Mouse (Mus musculus) inflammation-experienced regulatory T-cells, adult 6 months (primary cell): ENCODE measurements around the gene A630076J17Rik. TPM values are rescaled to one million over a fixed set of nuclear protein-coding genes. Genes with fewer than 3 reads are reported as not detected.

Experiments
- ATAC-seq: one replicate; pipeline ENCODE4 v1.8.0; 2017
- polyA plus RNA-seq, 3 experiments: library from polyadenylated mRNA; unstranded; fragments of 100-300 nt; shearing (Covaris generic); gene quantifications; one replicate each; pipeline ENCODE4 v1.2.1; 2017

Gene A630076J17Rik
- polyA plus RNA-seq, 3 experiments from 2014 or later = 0.31 TPM; not detected in 2

DNA sequence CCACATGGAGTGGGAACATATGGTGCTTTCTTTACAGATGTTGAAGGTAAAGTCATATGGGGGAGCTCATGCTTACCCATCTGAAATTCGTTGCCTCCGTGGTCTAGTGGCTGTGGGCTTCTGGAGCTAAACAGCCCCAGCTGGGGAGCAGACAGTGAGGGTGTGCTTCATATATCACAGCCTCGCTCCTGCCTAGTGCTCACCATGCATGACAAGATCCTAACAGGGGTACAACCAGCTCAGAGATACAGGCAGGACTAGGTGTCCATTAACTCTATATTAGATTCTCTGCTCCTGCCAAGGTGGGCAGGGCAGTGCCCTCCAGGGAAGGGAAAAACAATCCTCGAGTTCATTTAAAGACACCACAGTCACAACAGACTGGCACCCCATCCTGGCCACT, 788 bp downstream of the A630076J17Rik start:
- no peak for ATAC-seq

DNA sequence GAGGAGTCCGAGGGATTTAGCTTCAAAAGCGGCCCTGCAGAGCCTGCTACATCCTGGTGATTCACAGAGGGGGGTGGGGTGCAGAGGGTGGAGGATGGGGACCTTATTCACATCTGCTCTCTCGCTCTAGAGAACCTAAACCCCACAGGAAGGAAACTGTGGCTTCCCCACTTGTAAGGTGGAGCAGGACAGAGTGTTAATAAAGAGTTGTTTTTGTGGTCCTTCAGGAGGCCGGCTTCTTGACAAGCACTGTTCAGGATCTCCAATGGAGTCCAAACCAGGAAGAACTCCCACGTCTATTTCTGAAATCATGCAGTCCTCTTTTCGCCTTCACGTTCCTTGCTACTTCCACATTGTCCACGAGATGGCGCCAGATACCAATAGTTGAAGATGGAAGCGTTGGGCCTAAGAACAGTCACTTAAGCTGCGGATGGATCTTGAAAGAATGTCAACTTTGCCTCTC, 3.0 kb downstream of the A630076J17Rik start:
- ATAC-seq = peak; percentile 95

DNA sequence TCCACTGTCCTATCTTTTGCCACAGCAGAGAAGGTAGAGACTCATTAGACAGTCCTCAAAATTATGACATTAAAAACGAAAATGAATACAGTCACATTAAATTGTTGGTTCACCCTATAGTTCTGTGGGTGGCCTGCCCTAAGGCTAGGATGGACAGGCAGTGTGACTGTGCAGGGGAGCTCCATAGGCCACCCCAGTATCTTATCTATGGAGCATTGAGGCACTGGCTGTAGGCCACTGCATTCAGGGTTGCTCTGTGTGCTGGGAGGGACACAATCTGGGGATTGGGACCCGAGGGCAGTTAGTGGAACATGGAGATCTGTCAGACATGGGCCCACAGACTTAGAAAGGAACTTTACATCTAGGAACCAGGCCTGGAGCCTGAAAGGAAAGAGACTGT, 3.5 kb downstream of the A630076J17Rik start:
- ATAC-seq = peak; percentile 5

DNA sequence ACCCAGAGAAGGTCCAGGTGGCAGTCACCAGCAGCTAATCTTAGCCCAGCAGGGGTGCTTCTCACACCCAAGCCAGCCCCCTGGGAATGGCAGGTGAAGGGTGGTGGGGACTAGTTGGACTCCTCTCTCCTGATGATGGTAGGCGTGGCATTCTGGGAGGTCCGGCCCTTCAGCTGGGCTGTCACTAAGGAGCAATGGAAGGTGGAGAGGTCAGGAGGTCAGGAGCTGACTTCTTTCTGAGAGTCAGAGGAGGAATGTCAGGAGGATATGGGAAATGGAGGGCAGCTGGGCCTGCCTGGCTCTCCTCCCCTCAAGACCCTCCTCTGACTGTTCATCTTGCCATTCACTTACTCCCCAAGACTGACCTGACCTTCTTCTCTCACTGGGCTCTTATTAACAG, 7.6 kb downstream of the A630076J17Rik start:
- ATAC-seq = no peak

DNA sequence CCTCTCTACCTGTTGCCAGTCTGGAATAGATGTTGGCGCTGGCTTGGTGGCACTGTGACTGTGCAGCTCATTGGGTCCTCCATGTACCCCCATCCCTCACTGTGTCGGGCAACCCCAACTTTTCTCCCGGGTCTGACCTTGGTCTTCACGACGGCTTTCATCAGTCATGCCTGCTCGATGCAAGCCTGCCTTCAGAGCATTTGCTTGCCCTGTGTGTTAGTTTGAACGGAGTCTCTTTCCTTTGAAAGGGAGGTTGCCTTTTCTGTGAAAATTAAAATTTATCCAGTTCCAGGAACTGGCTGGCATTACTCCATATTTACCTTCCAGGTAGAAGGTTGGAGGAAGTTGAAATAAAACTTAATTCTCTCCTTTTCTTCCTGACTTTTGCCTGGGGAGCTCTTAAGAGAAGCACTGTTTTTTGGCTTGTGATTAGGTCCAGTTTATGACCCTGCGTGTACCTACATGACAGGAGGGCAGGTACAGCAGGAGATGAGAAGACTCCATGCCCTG, 8.1 kb downstream of the A630076J17Rik start:
- no peak for ATAC-seq

DNA sequence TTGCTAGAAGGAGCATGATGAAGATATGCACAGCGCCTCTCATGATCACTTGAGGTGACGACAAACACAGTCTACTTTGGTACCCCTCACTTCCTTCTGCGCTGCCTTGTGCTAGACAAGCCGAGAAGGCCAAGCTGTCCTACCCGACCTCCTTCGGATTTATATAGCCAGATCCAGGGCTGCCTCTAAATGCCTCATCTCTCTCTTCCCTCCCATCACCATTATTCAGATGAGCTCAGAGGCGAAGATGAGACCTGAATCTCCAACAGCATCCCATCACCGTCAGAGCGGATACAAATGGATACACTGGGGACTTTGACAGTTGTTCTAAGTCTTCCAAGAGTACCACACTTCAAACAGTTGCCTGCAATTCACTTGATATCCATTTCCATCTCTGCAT, 9.2 kb downstream of the A630076J17Rik start, which contains the start of gene Prok1:
Gene Prok1, minus strand, starts transcription at position 101 of the 400 bp plus-strand sequence.
- ATAC-seq = no peak

DNA sequence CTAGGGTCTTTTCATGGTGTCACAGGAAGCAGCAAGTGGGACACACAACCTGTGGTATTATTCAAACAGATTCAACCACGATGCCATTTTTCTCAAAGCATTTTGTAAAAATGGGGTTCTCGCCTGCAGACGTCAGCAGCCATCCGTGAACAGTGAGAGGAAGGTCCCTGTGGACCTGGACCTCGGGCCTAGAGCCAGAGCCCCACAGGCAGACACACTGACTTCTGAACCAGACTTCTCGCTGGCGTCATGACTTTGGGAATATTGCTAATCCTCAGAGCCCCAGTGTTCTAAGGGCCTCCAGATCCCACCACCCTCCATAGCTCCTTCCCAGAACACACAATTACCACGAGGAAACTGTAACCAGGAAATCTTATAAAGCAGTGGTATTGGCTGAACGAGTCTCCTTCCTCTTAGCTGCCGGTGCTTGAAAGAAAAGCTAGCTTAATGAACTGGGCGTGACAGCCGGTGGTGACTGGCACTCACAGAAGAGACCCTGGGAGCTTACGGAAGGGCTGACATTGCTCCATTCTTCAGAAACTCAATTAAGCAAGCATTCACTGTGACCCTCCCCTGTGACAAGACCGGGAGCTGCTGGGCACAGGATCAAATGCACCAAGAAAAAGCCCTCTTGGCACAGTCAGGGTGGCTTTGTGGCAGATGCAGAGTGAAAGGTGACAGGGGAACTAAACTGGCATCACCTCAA, 11.1 kb downstream of the A630076J17Rik start:
- ATAC-seq = no peak

DNA sequence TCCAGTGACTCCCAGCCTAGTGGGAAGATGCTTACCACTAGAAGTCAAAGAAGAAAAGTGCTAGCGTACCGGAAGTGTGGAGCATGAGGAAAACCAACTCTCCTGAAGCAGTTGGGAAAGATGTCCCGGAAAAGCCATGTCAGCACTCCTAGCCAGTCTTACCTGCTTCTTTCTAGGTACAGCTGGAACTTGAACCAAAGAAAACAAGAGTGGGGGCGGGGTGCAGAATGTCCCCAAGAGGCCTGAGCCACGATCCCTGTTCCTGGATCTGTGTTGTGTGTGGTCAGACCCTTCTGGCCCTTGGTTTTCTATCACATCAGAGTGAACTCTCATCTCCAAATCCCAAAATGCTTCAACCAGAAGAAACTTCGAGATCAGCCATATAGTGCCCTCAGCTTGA, 16.5 kb downstream of the A630076J17Rik start:
- ATAC-seq = no peak

DNA sequence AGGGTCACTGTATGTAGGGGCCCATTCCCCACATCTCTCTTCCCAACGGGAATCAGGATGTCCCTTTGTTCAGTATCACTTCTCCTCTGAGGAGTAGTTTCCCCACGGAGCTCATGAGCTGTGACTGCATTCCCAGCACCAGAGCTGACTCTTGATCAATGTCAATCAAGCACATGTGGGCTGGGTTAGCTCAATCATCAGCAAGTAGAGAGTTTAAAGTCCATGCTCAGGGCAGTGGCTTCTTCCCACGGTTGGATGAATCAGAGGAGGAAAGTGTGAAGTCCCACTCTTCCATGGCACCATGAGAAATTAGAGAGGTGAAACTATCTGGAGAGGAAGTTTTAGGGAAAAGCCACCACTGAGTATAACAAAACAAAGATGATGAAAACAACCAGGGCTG, 18.6 kb downstream of the A630076J17Rik start:
- no peak for ATAC-seq

DNA sequence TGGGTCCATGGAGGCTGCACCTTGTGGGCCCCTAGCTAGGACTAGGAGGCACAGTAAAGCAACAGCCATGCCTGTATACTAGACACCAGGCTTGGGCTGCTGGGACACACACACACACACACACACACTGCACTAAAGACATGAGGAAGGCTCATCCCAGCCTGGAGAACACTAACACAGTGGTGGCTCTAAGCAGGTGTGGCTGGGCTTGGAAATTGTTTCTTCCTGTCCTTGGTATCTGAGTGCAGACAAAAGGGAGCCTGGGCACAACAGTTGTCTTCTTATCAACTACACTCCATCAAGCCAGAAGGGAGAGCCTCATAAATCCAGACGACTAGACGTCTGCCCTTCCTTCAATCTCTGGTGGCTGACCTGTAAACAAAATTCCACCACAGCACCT, 19.9 kb downstream of the A630076J17Rik start:
- ATAC-seq = no peak

DNA sequence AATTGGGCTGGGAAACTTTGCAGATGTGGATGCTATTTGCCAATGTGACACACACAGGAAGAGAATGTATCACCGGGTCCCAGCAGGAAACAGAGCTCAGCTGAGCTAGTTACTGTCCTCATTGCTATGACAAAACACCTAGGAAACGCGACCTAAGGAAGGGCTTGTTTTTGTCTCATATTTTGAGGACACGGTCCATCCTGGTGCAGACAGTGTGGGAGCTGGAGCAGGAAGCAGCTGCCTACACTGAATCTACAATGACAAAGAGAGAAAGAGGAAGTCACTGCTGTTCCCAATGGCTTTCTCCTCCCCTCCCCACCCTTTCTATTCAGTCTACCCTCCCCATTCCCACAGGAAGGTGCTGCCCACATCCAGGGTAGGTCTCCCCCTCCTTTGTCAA, 21.6 kb downstream of the A630076J17Rik start:
- ATAC-seq = no peak

DNA sequence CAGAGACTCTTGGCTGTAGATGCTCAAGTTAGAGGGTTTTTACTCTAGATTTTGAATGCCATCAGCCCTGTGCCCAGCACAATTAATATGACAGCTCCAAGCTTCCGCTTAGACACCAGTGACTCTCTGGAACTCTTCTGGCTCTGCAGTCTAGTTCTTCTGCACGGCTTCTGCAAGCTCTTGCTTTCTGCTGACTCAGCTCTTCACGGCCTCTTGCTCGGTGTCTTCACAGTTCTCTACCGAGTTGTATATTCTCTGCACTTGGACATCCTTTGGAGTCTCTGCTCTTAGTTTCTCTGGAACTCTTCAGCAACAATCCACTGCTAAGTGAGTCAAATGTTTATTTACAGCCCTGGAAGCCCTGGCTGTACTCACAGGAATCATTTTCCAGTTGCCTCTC, 23.5 kb downstream of the A630076J17Rik start:
- no peak for ATAC-seq

DNA sequence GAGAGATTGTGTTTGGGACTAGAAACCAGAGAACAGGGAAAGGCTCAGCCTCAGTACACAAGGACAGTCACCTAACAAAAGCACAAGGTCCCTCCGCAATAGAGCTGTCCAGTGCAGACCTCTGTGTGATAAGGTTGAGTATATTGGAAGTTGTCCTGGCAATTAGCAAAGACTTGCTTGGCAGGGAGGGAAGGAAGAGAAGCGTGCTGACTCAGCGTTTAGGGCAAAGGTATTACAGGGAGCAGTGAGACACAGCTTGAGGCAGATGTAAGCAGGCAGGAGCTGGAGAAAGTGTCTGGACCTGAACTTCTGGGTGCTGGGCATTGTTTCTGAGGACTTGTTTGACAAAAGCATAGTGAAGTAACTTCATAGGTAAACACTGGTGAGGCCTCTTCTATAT, 25.6 kb downstream of the A630076J17Rik start:
- ATAC-seq = no peak

DNA sequence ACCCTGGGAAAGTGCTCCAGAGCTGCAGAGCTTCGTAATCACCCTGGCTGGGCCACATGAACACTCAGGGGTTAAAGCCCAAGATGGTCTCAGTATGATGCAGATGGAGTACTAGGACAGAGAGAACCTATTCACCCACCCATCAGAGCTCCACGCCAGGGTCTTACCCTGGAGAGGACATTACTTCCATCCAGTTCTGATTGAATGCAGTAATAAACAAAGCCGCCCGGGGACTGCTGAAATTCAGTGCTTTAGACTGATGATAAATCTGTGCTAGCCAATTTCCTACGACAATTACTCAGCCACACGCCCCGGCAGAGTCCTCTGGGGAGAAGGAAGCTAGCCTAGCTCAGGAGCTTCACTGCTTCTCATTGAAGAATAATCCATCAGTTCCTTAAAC, 26.3 kb downstream of the A630076J17Rik start:
- no peak for ATAC-seq

DNA sequence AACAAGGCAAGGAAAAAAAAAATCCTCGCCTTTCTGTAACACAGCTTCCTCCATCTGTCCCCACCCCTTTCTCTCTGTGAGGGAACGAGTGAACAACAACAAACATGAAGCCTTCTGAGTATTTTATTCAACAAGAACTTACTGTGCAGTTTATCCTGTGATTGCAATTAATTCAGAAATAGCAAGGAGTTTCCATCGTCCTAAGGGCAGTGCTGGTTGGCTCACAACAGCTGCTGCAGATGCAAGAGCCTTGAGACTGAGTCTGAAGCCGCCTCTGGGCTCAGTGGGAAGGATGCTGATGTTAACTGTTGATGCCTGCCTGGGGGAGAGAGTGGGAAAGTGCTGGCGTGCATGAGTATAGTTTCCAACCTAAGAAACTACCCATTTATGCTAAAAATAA, 27.5 kb downstream of the A630076J17Rik start:
- ATAC-seq = no peak

DNA sequence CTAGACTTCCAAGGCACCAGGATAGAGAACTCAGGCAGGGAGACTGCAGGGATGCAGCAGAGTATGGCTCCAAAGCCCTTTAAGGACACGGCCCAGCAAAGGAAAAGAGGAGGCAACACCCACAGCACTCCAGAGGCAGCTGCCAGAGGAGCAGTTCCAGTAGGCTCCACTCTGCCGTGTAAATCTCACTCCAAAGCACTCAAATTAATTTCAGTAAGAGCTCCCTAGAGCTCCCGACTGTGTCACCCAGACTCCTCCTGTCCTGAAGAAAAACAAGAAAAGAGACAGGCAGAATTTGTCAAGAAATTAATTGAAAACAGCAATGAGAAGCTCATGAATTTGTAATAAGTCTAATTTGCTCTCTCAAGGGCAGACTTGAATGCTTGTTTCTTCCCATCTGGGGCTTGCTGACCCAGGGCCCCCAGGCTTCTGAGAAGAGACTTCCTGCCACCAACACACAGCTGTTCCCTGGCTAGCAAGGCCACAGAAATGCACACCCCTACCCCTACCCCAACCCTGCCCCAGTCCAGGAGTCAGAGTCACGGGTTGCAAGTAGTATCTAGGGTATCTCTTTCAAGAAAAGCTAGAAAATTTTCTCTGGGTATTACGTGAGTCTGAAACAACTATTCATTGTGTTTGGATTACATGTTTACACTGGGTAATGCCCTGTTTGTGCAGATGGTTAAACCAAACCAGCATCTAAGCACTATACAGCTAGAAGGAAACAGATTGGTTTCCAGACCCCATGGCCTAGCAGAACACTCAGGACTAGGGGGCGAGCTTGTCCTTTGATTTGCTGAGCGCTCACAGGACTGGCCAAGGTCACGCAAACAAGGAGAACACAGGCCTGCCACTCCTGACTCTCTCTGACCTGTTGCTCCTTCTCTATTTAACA, 30.8 kb downstream of the A630076J17Rik start:
- no peak for ATAC-seq

DNA sequence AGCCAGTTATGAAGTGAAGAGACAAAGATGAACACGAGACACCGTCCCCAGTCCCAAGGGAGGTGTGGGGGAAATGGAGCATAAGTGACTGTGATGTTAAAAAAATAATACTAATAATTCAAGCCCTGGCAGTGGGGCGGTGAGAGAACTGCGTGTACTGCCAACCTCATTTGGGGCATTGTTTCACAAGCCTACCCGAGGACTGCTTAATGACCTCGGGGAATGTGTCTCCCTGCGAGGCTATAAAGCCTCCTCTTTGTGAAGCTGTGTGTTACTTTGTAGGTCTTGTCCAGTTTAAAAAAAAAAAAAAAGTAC, 31.4 kb downstream of the A630076J17Rik start:
- ATAC-seq = no peak

DNA sequence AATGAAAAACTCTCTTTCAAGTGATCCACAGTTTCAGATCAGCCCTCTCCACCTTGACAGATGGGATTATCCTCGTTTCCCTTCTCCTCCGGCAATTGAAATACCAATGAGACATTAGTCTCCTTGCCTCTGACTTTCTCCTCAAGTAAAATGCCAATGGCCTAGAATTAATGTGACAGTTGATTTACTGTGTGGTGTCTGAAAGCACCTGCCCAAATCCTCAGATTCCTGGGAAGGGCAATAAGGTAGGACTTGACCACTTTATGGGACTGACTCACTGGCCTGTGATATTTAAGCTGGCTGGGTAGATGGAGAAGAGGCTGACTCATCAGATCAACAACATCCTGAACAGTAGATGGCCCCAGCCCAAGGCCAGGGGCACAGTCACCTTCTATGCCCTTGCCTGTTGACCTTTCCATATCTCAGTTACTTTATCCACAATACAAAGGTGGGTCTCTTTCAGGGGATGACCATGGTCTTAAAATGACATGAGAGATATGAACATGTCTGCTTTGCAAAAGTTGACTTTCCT, 36.5 kb downstream of the A630076J17Rik start:
- no peak for ATAC-seq

DNA sequence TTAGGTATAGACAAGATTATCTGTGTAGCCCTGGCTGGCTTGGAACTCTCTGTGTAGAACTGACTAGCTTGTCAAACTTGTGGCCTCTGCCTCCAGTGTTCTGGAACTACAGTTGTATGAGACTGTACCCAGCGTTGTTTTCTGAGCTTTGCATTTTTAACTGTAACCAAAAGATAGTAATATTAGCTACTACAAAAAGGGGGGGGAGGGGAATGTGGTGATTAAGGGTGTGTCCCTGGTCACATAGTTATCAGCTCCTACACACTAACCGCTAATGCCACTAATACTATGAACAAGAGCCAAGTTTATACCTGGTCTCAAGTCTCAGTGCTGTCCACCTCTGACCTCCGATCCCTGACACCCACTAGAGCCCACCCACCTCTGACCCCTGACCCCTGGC, 42.0 kb downstream of the A630076J17Rik start:
- no peak for ATAC-seq

DNA sequence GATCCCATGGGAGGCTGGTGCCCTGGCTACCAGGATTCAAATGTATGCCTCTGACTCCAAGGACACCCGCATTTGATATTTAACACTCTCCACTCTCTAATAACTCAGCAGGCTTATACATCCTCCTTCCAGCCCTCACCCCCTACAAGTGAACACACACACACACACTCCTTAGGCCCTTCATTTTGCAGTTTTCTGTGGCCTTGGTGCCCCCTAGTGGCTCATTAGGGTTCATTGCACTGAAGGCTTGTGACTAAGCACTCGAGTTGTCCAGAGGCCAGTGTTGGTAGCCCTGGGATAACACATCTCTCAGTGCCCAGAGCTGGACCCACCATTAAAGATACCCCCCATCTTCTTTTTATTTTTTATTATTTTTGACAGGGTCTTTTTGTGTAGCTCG, 43.4 kb downstream of the A630076J17Rik start:
- peak; percentile 74 for ATAC-seq

DNA sequence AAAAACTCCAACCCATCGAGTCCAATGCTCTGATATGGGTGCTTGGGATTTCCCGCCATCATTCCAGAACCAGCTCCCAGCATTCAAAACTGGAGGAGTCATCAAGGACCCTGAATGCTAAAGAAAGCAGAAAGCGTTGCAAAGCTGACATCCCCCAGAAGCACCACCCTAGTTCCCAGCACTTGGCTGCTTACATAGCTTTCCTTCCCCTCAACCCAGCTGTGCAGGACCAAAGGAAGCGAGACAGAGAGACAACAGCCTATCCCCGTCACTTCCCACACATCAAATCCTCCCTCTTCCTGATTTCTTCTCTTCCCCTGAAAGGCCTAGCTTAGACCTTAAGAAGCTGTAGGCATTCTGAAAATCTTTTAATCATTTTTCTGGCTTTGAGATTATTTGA, 44.9 kb downstream of the A630076J17Rik start:
- no peak for ATAC-seq

DNA sequence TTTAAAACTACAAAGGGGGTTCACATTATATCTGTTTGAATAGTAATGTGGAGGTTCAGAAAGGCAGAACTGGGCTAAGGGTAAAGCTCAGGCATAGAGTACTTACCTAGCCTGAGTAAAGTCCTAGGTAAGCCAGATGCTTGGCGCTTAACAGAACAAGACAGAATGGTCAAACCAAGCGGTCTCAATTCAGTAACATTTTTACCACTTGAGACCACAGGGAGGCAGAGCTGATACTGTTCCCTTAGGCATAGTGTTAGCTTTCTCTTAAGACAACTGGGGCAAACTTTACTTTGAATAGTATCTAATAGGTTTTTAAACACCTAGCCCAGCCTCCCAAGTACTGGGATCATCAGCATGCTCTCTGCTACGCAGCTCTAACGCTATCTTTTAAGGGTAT, 45.6 kb downstream of the A630076J17Rik start:
- no peak for ATAC-seq

DNA sequence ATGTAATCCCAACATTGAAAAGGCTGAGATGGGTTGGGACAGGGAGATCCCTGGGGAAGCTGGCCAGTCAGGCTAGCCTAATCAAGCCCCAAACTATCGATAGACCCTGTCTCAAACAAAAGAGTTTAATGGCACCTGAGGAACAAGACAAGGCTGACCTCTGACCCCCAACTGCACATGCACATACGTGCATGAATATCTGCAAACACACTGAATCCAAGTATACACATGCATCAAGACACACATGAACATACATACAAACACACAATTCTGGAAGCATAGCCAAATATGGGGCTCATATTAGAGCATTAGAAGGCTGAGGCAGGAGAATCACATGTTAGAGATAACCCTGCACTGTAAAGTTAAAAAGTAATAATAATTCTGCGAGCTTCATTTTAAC, 46.2 kb downstream of the A630076J17Rik start:
- ATAC-seq = no peak
